Mouse (Mus musculus) kidney, adult 2 months (tissue): Measurements from ENCODE around the gene Igsf9b. TPM values are rescaled to one million over a fixed set of nuclear protein-coding genes. Genes with fewer than 3 reads are reported as not detected.

Source experiments
- DNase-seq: peaks from one replicate; pipeline ENCODE4 v3.0.0; 2021
- H3K27ac ChIP-seq: fragments of 200-500 bp; 2 replicates; pipeline ENCODE4 v1.5.1; 2012; ENCODE audit warnings: low read depth, low read length, control low read depth, inconsistent platforms; ENCODE audit not compliant: insufficient read depth
- H3K27me3 ChIP-seq: fragments of 200-500 bp; replicated peaks from 2 replicates; pipeline ENCODE4 v1.6.1; 2012; ENCODE audit warnings: mild to moderate bottlenecking, moderate library complexity, low read length, inconsistent platforms; ENCODE audit not compliant: control insufficient read depth, insufficient read depth
- H3K36me3 ChIP-seq: fragments of 200-500 bp; 2 replicates; pipeline ENCODE4 v1.6.1; 2012; ENCODE audit warnings: mild to moderate bottlenecking, moderate library complexity, low read length, inconsistent platforms; ENCODE audit not compliant: control insufficient read depth, insufficient read depth
- H3K4me1 ChIP-seq: fragments of 200-500 bp; 2 replicates; pipeline ENCODE4 v1.6.1; 2011; ENCODE audit warnings: low read length; ENCODE audit not compliant: control insufficient read depth, insufficient read depth
- H3K4me3 ChIP-seq: fragments of 200-500 bp; 2 replicates; pipeline ENCODE4 v1.5.1; 2011; ENCODE audit warnings: mild to moderate bottlenecking, low read depth, low read length, control low read depth; ENCODE audit not compliant: insufficient read depth
- CTCF ChIP-seq: fragments of 200-500 bp; conservative IDR thresholded peaks from 2 replicates; pipeline ENCODE4 v1.5.1; 2011; ENCODE audit warnings: low read depth, mild to moderate bottlenecking, control low read depth, low read length, moderate library complexity, mixed read lengths; ENCODE audit not compliant: insufficient read depth, insufficient read length
- POLR2A ChIP-seq: fragments of 200-500 bp; IDR thresholded peaks from one replicate; pipeline ENCODE4 v1.6.1; 2011; ENCODE audit warnings: low read depth, low read length, control low read depth
- WGBS: fragments of 180-500 bp; shearing (Covaris S2); methylation state at CpG from one replicate; pipeline ENCODE4 v1.1.7; 2018; 5-methylcytosine and 5-hydroxymethylcytosine counted together
- polyA plus RNA-seq: library from polyadenylated mRNA; depleted of rRNA; stranded (reverse); fragments of >200 nt; gene quantifications from 2 replicates; pipeline ENCODE4 v1.2.3, GENCODE M21; 2012

The Igsf9b gene
- polyA plus RNA-seq, 1 experiment, result 0.52 TPM

- DNase-seq, result no peak
- Histone ChIP-seq H3K4me3 (no peak overlapping the region), H3K27ac (no peak overlapping the region), H3K4me1 (no peaks in the 10 kb centered on the region), H3K27me3 (no peaks in the 10 kb centered on the region), H3K36me3 (no peaks in the 10 kb centered on the region)
- TF ChIP-seq CTCF (no peak), POLR2A (no peak)
- WGBS, result 74% methylated on average over 4 of the region's 4 CpGs
Observed at GRCm38 (mm10) chr9:27310005-27310404, 11.0 kb downstream of the Igsf9b start.

GRCm38 (mm10) chr9:27313427-27313826 is 14.4 kb downstream of the Igsf9b start:
- TF ChIP-seq CTCF (no peak), POLR2A (no peak)
- WGBS, result 90% methylated on average over 5 of the region's 5 CpGs
- no peak for DNase-seq
- Histone ChIP-seq H3K4me3 (no peak overlapping the region), H3K27ac (no peak overlapping the region), H3K27me3 (no peaks in the 10 kb centered on the region), H3K4me1 (no peaks in the 10 kb centered on the region), H3K36me3 (no peaks in the 10 kb centered on the region)

GRCm38 (mm10) chr9:27321267-27321666 is 22.3 kb downstream of the Igsf9b start:
- H3K4me1 ChIP-seq, result no peaks in the 10 kb centered on the region
- no peak for DNase-seq
- H3K4me3 ChIP-seq, result no peak overlapping the region
- WGBS, result 95% methylated on average over 8 of the region's 8 CpGs
- no peaks in the 10 kb centered on the region for H3K27me3 ChIP-seq
- no peak overlapping the region for H3K27ac ChIP-seq
- H3K36me3 ChIP-seq, result no peaks in the 10 kb centered on the region
- TF ChIP-seq POLR2A, result no peak
- TF ChIP-seq CTCF, result no peak

GRCm38 (mm10) chr9:27322277-27322676 is 23.3 kb downstream of the Igsf9b start:
- WGBS, result 81% methylated on average over 7 of the region's 7 CpGs
- Histone ChIP-seq H3K27ac (no peak overlapping the region), H3K36me3 (no peaks in the 10 kb centered on the region), H3K4me3 (no peak overlapping the region), H3K4me1 (no peaks in the 10 kb centered on the region), H3K27me3 (no peaks in the 10 kb centered on the region)
- TF ChIP-seq POLR2A, result no peak
- TF ChIP-seq CTCF, result no peak
- no peak for DNase-seq

- 69% methylated on average over 3 of the region's 3 CpGs for WGBS
- Histone ChIP-seq H3K27ac (no peak overlapping the region), H3K4me1 (no peaks in the 10 kb centered on the region), H3K4me3 (no peak overlapping the region), H3K27me3 (no peaks in the 10 kb centered on the region), H3K36me3 (no peaks in the 10 kb centered on the region)
- DNase-seq, result no peak
- TF ChIP-seq POLR2A (no peak), CTCF (no peak)
Observed at GRCm38 (mm10) chr9:27323412-27323811, 24.4 kb downstream of the Igsf9b start.

- Histone ChIP-seq H3K4me1 (no peaks in the 10 kb centered on the region), H3K36me3 (no peaks in the 10 kb centered on the region), H3K27me3 (no peaks in the 10 kb centered on the region), H3K27ac (no peak overlapping the region), H3K4me3 (no peak overlapping the region)
- DNase-seq, result peak; percentile 68
- WGBS, result 50% methylated on average over 2 of the region's 2 CpGs
- TF ChIP-seq CTCF (peak; percentile 80), POLR2A (no peak)
Observed at GRCm38 (mm10) chr9:27325920-27326319, 26.9 kb downstream of the Igsf9b start.

- no peak overlapping the region for H3K4me3 ChIP-seq
- no peak overlapping the region for H3K27ac ChIP-seq
- no peaks in the 10 kb centered on the region for H3K27me3 ChIP-seq
- no peak for DNase-seq
- H3K36me3 ChIP-seq, result no peaks in the 10 kb centered on the region
- no peaks in the 10 kb centered on the region for H3K4me1 ChIP-seq
- 98% methylated on average over 3 of the region's 3 CpGs for WGBS
- no peak for TF ChIP-seq POLR2A
- TF ChIP-seq CTCF, result no peak
Observed at GRCm38 (mm10) chr9:27327558-27327957, 28.6 kb downstream of the Igsf9b start.

GRCm38 (mm10) chr9:27330374-27330773 is 31.4 kb downstream of the Igsf9b start:
- Histone ChIP-seq H3K4me3 (no peak overlapping the region), H3K27me3 (no peaks in the 10 kb centered on the region), H3K27ac (no peak overlapping the region), H3K4me1 (no peaks in the 10 kb centered on the region), H3K36me3 (no peaks in the 10 kb centered on the region)
- DNase-seq, result no peak
- TF ChIP-seq POLR2A (no peak), CTCF (no peak)
- 74% methylated on average over 4 of the region's 4 CpGs for WGBS
